Mouse (Mus musculus) forebrain, embryonic 11.5 days (tissue): ENCODE results near the gene Leng8. TPM values are rescaled to one million over a fixed set of nuclear protein-coding genes. Genes with fewer than 3 reads are reported as not detected.

ENCODE experiments used
- ATAC-seq: fragments of 200-750 bp; cut with Nextera tagmentation; replicated peaks from 2 replicates; pipeline ENCODE4 v1.8.0; 2017; ENCODE audit warnings: moderate TSS enrichment; ENCODE audit not compliant: low FRiP score
- DNase-seq: peaks from one replicate; pipeline ENCODE4 v3.0.0-alpha.2; 2017; ENCODE audit warnings: low spot score
- H3K27ac ChIP-seq: fragments of 300-500 bp; sonication (generic); 2 replicates; pipeline ENCODE4 v1.5.1; 2014; ENCODE audit warnings: low read depth, low read length
- H3K27me3 ChIP-seq: fragments of 300-500 bp; sonication (generic); 2 replicates; pipeline ENCODE4 v1.6.1; 2014; ENCODE audit warnings: mild to moderate bottlenecking, low read length, mixed read lengths; ENCODE audit not compliant: control insufficient read depth, insufficient read depth
- H3K36me3 ChIP-seq: fragments of 300-500 bp; sonication (generic); 2 replicates; pipeline ENCODE4 v1.6.1; 2014; ENCODE audit warnings: mild to moderate bottlenecking, low read length, moderate library complexity, mixed read lengths; ENCODE audit not compliant: control insufficient read depth, insufficient read depth
- H3K4me1 ChIP-seq: fragments of 300-500 bp; sonication (generic); replicated peaks from 2 replicates; pipeline ENCODE4 v1.6.1; 2014; ENCODE audit warnings: low read length, mixed read lengths; ENCODE audit not compliant: control insufficient read depth, insufficient read depth
- H3K4me2 ChIP-seq: fragments of 300-500 bp; sonication (generic); 2 replicates; pipeline ENCODE4 v1.6.1; 2014; ENCODE audit warnings: low read depth, mild to moderate bottlenecking, low read length, moderate library complexity, mixed read lengths; ENCODE audit not compliant: severe bottlenecking
- H3K4me3 ChIP-seq: fragments of 300-500 bp; sonication (generic); 2 replicates; pipeline ENCODE4 v1.5.1; 2014; ENCODE audit warnings: low read depth, low read length
- H3K9ac ChIP-seq: fragments of 300-500 bp; sonication (generic); 2 replicates; pipeline ENCODE4 v1.6.1; 2014; ENCODE audit warnings: low read length
- H3K9me3 ChIP-seq: fragments of 300-500 bp; sonication (generic); 2 replicates; pipeline ENCODE4 v1.6.1; 2016; ENCODE audit warnings: low read length, mixed read lengths; ENCODE audit not compliant: control insufficient read depth
- WGBS: fragments of 180-500 bp; shearing (Covaris S2); extraction: QIAGEN DNeasy Blood & Tissue Kit; methylation state at CpG from one replicate; pipeline ENCODE4 v1.1.7; 2014; 5-methylcytosine and 5-hydroxymethylcytosine counted together
- polyA plus RNA-seq: library from polyadenylated mRNA; unstranded; fragments of >200 nt; fragmentation: Nextera tagmentation; extraction: Ambion mirVana; gene quantifications from 2 replicates; pipeline ENCODE4 v1.2.1, GENCODE M21; 2014

Gene Leng8
- polyA plus RNA-seq, 1 experiment from 2014 or later: 77.5 TPM

GRCm38 (mm10) chr7:4123732-4124131, 13.1 kb upstream of the Leng8 start:
- no peaks in the 10 kb centered on the region; the same call in 1 of the 2 replicates for H3K27me3 ChIP-seq
- H3K4me2 ChIP-seq: peak overlapping the region; percentile 32
- peak overlapping the region; percentile 1; the same call in 1 of the 2 replicates for H3K9ac ChIP-seq
- peaks cover 6% of the 10 kb centered on the region; the same call in 1 of the 2 replicates for H3K36me3 ChIP-seq
- no peak overlapping the region for H3K4me3 ChIP-seq
- whole genome bisulfite sequencing: 14% methylated on average over 1 of the region's 1 CpGs
- ATAC-seq (peak; percentile 78), DNase-seq (peak; percentile 80)
- no peaks in the 10 kb centered on the region for H3K9me3 ChIP-seq
- H3K4me1 ChIP-seq: peaks cover 37% of the 10 kb centered on the region
- peak overlapping the region; percentile 94 for H3K27ac ChIP-seq

GRCm38 (mm10) chr7:4124315-4124759, 12.5 kb upstream of the Leng8 start:
- 0% methylated on average over 10 of the region's 10 CpGs for WGBS
- Histone ChIP-seq H3K4me1 (peaks cover 37% of the 10 kb centered on the region), H3K27ac (peak overlapping the region; percentile 94), H3K36me3 (peaks cover 6% of the 10 kb centered on the region; the same call in 1 of the 2 replicates), H3K9me3 (no peaks in the 10 kb centered on the region), H3K4me3 (peak overlapping the region; percentile 12; the same call in 1 of the 2 replicates), H3K9ac (peak overlapping the region; percentile 13; the same call in 1 of the 2 replicates), H3K27me3 (no peaks in the 10 kb centered on the region; the same call in 1 of the 2 replicates), H3K4me2 (peak overlapping the region; percentile 32; the same call in 1 of the 2 replicates)
- ATAC-seq (peak; percentile 86), DNase-seq (peak; percentile 88)

GRCm38 (mm10) chr7:4124856-4125255, 12.0 kb upstream of the Leng8 start:
- H3K27ac ChIP-seq: peak overlapping the region; percentile 94
- ATAC-seq: peak; percentile 2
- no peak for DNase-seq
- peak overlapping the region; percentile 32; the same call in 1 of the 2 replicates for H3K4me2 ChIP-seq
- peak overlapping the region; percentile 12; the same call in 1 of the 2 replicates for H3K4me3 ChIP-seq
- 15% methylated on average over 5 of the region's 5 CpGs for WGBS
- peaks cover 6% of the 10 kb centered on the region; the same call in 1 of the 2 replicates for H3K36me3 ChIP-seq
- H3K4me1 ChIP-seq: peaks cover 37% of the 10 kb centered on the region
- no peaks in the 10 kb centered on the region for H3K9me3 ChIP-seq
- H3K9ac ChIP-seq: peak overlapping the region; percentile 13
- H3K27me3 ChIP-seq: no peaks in the 10 kb centered on the region; the same call in 1 of the 2 replicates

DNA sequence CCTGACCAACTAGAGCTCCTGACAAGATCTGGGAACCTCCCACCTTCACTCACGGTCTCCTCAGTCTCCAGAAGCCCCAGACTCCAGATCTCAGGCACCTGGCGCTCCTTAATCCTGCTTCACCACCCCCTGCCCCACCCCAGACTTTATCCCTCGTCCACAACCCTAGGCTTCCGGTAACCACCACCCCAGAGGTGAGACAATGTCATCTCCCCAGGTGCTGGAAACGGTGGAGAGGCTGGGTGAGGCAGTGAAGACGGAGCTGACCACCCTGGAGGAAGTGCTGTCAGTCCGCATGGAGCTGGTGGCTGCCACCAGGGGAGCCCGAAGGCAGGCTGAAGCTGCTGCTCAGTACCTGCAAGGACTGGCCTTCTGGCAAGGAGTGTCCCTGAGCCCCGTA, 11.5 kb upstream of the Leng8 start:
- 22% methylated on average over 9 of the region's 9 CpGs for WGBS
- Histone ChIP-seq H3K9me3 (no peaks in the 10 kb centered on the region), H3K4me3 (no peak overlapping the region; the same call in 1 of the 2 replicates), H3K27me3 (no peaks in the 10 kb centered on the region; the same call in 1 of the 2 replicates), H3K27ac (peak overlapping the region; percentile 94), H3K4me2 (peak overlapping the region; percentile 32; the same call in 1 of the 2 replicates), H3K4me1 (peaks cover 37% of the 10 kb centered on the region), H3K9ac (peak overlapping the region; percentile 13), H3K36me3 (peaks cover 6% of the 10 kb centered on the region; the same call in 1 of the 2 replicates)
- peak; percentile 55 for DNase-seq
- ATAC-seq: no peak

- no peak overlapping the region for H3K27ac ChIP-seq
- no peak overlapping the region for H3K9ac ChIP-seq
- H3K36me3 ChIP-seq: peaks cover 8% of the 10 kb centered on the region; the same call in 1 of the 2 replicates
- ATAC-seq: no peak
- no peak overlapping the region for H3K4me2 ChIP-seq
- 91% methylated on average over 11 of the region's 11 CpGs for WGBS
- H3K4me3 ChIP-seq: no peak overlapping the region
- no peaks in the 10 kb centered on the region; the same call in 1 of the 2 replicates for H3K27me3 ChIP-seq
- no peaks in the 10 kb centered on the region for H3K9me3 ChIP-seq
- H3K4me1 ChIP-seq: peaks cover 23% of the 10 kb centered on the region
- no peak for DNase-seq
Measured at GRCm38 (mm10) chr7:4126992-4127785, 9.7 kb upstream of the Leng8 start.

DNA sequence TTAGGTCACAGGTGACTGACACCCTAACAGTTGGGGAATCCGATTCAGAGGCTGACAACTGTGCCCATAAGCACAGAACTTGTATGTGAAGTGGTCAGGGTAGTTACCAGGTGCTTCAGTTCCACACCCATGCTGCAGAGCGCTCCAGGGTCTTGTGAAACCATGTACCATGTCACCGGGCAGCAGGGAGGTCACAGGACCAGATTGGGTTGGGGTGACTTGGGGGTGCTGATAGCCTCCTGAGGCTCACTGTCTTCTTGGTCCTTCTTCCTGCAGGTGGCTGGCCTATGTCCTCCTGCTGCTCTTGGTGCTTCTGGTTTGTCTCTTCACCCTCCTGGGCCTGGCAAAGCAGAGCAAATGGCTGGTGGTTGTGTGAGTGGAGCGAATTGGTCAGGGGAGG, 8.9 kb upstream of the Leng8 start:
- no peak overlapping the region for H3K9ac ChIP-seq
- DNase-seq (peak; percentile 47), ATAC-seq (no peak)
- no peaks in the 10 kb centered on the region for H3K9me3 ChIP-seq
- no peaks in the 10 kb centered on the region; the same call in 1 of the 2 replicates for H3K27me3 ChIP-seq
- H3K4me1 ChIP-seq: peaks cover 16% of the 10 kb centered on the region
- H3K27ac ChIP-seq: no peak overlapping the region
- H3K4me2 ChIP-seq: no peak overlapping the region
- peaks cover 10% of the 10 kb centered on the region; the same call in 1 of the 2 replicates for H3K36me3 ChIP-seq
- H3K4me3 ChIP-seq: no peak overlapping the region
- 90% methylated on average over 4 of the region's 4 CpGs for WGBS

GRCm38 (mm10) chr7:4128860-4129259, 8.0 kb upstream of the Leng8 start:
- H3K27me3 ChIP-seq: no peaks in the 10 kb centered on the region; the same call in 1 of the 2 replicates
- 68% methylated on average over 6 of the region's 6 CpGs for WGBS
- H3K4me1 ChIP-seq: peaks cover 11% of the 10 kb centered on the region
- no peak overlapping the region for H3K27ac ChIP-seq
- no peak overlapping the region for H3K4me3 ChIP-seq
- no peaks in the 10 kb centered on the region for H3K9me3 ChIP-seq
- no peak overlapping the region for H3K4me2 ChIP-seq
- peak overlapping the region; percentile 8; the same call in 1 of the 2 replicates for H3K9ac ChIP-seq
- no peak for DNase-seq
- ATAC-seq: no peak
- peaks cover 10% of the 10 kb centered on the region; the same call in 1 of the 2 replicates for H3K36me3 ChIP-seq

DNA sequence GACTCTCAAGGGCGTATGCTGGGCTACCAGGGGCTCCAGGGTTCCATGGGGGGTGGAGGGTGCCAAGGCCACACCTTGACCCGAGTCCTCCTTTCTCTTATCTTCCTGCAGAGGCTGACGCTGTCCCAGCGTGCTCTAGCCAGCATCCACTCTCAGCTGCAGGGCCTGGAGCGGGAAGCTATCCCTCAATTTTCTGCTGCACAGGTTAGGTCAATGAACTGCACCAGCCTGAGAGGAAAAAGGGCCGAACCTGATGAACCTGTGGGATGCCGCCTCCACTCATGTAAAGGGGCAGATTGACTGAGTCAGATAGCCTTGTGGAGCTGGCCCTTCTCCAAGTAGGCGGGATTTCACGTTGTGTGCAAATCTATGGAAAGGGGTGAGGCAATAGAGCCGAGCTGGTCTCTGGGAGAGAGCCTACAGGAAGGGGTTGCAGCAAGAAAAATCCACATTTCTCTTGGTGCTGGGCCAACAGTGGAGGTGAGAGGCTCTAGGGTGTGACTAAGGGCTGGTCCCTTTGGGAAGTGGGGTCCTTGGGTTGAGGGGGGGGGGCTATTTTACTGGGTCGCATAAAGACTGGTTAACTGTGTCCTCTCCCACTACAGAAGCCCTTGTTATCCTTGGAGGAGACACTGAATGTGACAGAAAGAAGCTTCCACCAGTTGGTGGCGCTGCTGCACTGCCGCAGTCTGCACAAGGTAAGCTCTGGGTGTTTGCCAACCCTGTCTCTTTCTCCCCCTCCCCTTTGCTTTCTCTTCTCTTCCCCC, 6.0 kb upstream of the Leng8 start:
- Histone ChIP-seq H3K9ac (no peak overlapping the region), H3K9me3 (no peaks in the 10 kb centered on the region), H3K36me3 (peaks cover 9% of the 10 kb centered on the region; the same call in 1 of the 2 replicates), H3K27me3 (no peaks in the 10 kb centered on the region), H3K4me3 (no peak overlapping the region), H3K4me2 (no peak overlapping the region), H3K27ac (peak overlapping the region; percentile 41), H3K4me1 (peaks cover 1% of the 10 kb centered on the region; the same call in 1 of the 2 replicates)
- peak; percentile 80 for ATAC-seq
- 46% methylated on average over 13 of the region's 13 CpGs for WGBS
- DNase-seq: peak; percentile 89
